Mouse (Mus musculus) ES-E14 (cell line): ENCODE measurements around the gene Lsg1. TPM values are rescaled to one million over a fixed set of nuclear protein-coding genes. Genes with fewer than 3 reads are reported as not detected.

ENCODE experiments used
- DNase-seq: peaks from one replicate; pipeline ENCODE4 v3.0.0-alpha.2; 2013; ENCODE audit warnings: low read depth, low spot score
- H3K27ac ChIP-seq: 2 replicates; pipeline ENCODE4 v1.5.1; 2012; ENCODE audit warnings: low read depth, mild to moderate bottlenecking, low read length, moderate library complexity, mixed read lengths; ENCODE audit not compliant: poor library complexity, insufficient read depth, severe bottlenecking
- H3K36me3 ChIP-seq: 2 replicates; pipeline ENCODE4 v1.6.1; 2012; ENCODE audit warnings: mild to moderate bottlenecking, low read length, moderate library complexity, mixed read lengths; ENCODE audit not compliant: control insufficient read depth, poor library complexity, insufficient read depth, severe bottlenecking
- H3K4me1 ChIP-seq, 2 experiments: fragments of 150-350 bp in 1 of 2; sonication (generic) in 1 of 2; 2 replicates each; pipeline ENCODE4 v1.6.1; 2012; ENCODE audit warnings: low read length in 2 of 2, mild to moderate bottlenecking in 1 of 2, mixed read lengths in 1 of 2; ENCODE audit not compliant: control insufficient read depth in 2 of 2, insufficient read depth in 2 of 2, poor library complexity in 1 of 2
- H3K4me3 ChIP-seq, 2 experiments: fragments of 150-350 bp in 1 of 2; sonication (generic) in 1 of 2; 2 replicates each; pipeline ENCODE4 v1.5.1; 2012; ENCODE audit warnings: low read length in 2 of 2, low read depth in 1 of 2, mild to moderate bottlenecking in 1 of 2, mixed read lengths in 1 of 2; ENCODE audit not compliant: insufficient read depth in 1 of 2, poor library complexity in 1 of 2, severe bottlenecking in 1 of 2
- H3K9ac ChIP-seq: 2 replicates; pipeline ENCODE4 v1.6.1; 2012; ENCODE audit warnings: low read depth, mild to moderate bottlenecking, low read length, mixed read lengths; ENCODE audit not compliant: poor library complexity, insufficient read depth, severe bottlenecking
- H3K9me3 ChIP-seq: fragments of 150-350 bp; sonication (generic); 2 replicates; pipeline ENCODE4 v1.6.1; 2012; ENCODE audit warnings: low read depth, mild to moderate bottlenecking, low read length; ENCODE audit not compliant: control insufficient read depth, insufficient read depth
- CHD2 ChIP-seq: IDR thresholded peaks from 2 replicates; pipeline ENCODE4 v1.6.1; 2014; ENCODE audit warnings: mild to moderate bottlenecking, low read depth, low read length, inconsistent platforms
- HCFC1 ChIP-seq: IDR thresholded peaks from 2 replicates; pipeline ENCODE4 v1.6.1; 2012; ENCODE audit warnings: low read length, inconsistent platforms, borderline replicate concordance; ENCODE audit not compliant: insufficient read depth
- MAFK ChIP-seq: IDR thresholded peaks from 2 replicates; pipeline ENCODE4 v1.6.1; 2014; ENCODE audit warnings: mild to moderate bottlenecking, low read depth, low read length, inconsistent platforms; ENCODE audit not compliant: insufficient read depth
- ZC3H11A ChIP-seq: IDR thresholded peaks from 2 replicates; pipeline ENCODE4 v1.6.1; 2012; ENCODE audit warnings: low read depth, mild to moderate bottlenecking, inconsistent platforms, low read length, borderline replicate concordance
- ZNF384 ChIP-seq: IDR thresholded peaks from 2 replicates; pipeline ENCODE4 v1.6.1; 2012; ENCODE audit warnings: low read depth, low read length, inconsistent platforms
- in situ Hi-C, 2 experiments: fragments of 600-800 bp; cut with MboI; formaldehyde crosslinking; loops; one replicate each; pipeline ENCODE4 v1.15.1; 2025; ENCODE audit warnings: low sequenced_read_pairs in 2 of 2, inconsistent platforms in 1 of 2; ENCODE audit not compliant: unreplicated experiment in 2 of 2
- total RNA-seq: library from RNA; depleted of rRNA; stranded (reverse); fragments of 300-350 nt; gene quantifications from 2 replicates; pipeline ENCODE4 v1.2.3, GENCODE M21; 2012

Gene Lsg1
- total RNA-seq, 1 experiment: 87.2 TPM

GRCm38 (mm10) chr16:30599491-30600268 is 12.3 kb upstream of the Lsg1 start, which contains the start of gene Fam43a:
Gene Fam43a (plus strand): TSS chr16:30599723.
- DNase-seq: peak; percentile 90
- Histone ChIP-seq H3K4me1 (peaks cover 15 to 34% of the 10 kb centered on the region in 2 experiments; a peak in 3 of 4 replicates), H3K27ac (no peak within 1 kb of the TSS), H3K36me3 (peaks cover 11% of the 10 kb centered on the region), H3K9ac (peak within 1 kb of the TSS; percentile 75), H3K9me3 (no peaks in the 10 kb centered on the region), H3K4me3 (peak within 1 kb of the TSS; percentile 66 to 80)
- in situ Hi-C loops: loop anchor here in 1 of 2 experiments (10.0 to 25.0 kb wide), 2 partner anchors 475 to 763 kb away; no protein-coding TSS in a partner anchor
- TF ChIP-seq MAFK (no peak), CHD2 (no peak), ZNF384 (no peak), ZC3H11A (no peak), HCFC1 (no peak)

- no peak overlapping the region for H3K4me3 ChIP-seq
- no peaks in the 10 kb centered on the region for H3K9me3 ChIP-seq
- no peak overlapping the region; the same call in 1 of the 2 replicates for H3K9ac ChIP-seq
- TF ChIP-seq ZC3H11A (peak; percentile 93; the same call in 1 of the 2 replicates), MAFK (no peak), ZNF384 (no peak)
- in situ Hi-C loops: loop anchor here in 1 of 2 experiments (10.0 to 25.0 kb wide), 2 partner anchors 478 to 765 kb away; no protein-coding TSS in a partner anchor
- peaks cover 3 to 20% of the 10 kb centered on the region in 2 experiments; a peak in 3 of 4 replicates for H3K4me1 ChIP-seq
- peak; percentile 77 for DNase-seq
- H3K36me3 ChIP-seq: peaks cover 11% of the 10 kb centered on the region
- no peak overlapping the region for H3K27ac ChIP-seq
Observed at GRCm38 (mm10) chr16:30596959-30597681, 9.7 kb upstream of the Lsg1 start.

GRCm38 (mm10) chr16:30595835-30596557 is 8.6 kb upstream of the Lsg1 start:
- TF ChIP-seq HCFC1 (no peak), CHD2 (no peak), ZNF384 (no peak), ZC3H11A (no peak), MAFK (no peak)
- DNase-seq: no peak
- H3K36me3 ChIP-seq: peaks cover 2% of the 10 kb centered on the region; the same call in 1 of the 2 replicates

GRCm38 (mm10) chr16:30595356-30595755 is 8.0 kb upstream of the Lsg1 start:
- H3K36me3 ChIP-seq: no peaks in the 10 kb centered on the region
- no peak for TF ChIP-seq MAFK
- TF ChIP-seq CHD2: no peak
- no peak for TF ChIP-seq HCFC1
- no peak for TF ChIP-seq ZNF384
- no peak for TF ChIP-seq ZC3H11A
- in situ Hi-C loops: loop anchor here in 1 of 2 experiments (10.0 to 25.0 kb wide), 2 partner anchors 479 to 767 kb away; no protein-coding TSS in a partner anchor
- H3K9me3 ChIP-seq: no peaks in the 10 kb centered on the region
- no peak overlapping the region for H3K27ac ChIP-seq
- no peak overlapping the region for H3K4me3 ChIP-seq
- peaks cover 3 to 11% of the 10 kb centered on the region in 2 experiments; a peak in 2 of 4 replicates for H3K4me1 ChIP-seq
- DNase-seq: no peak
- H3K9ac ChIP-seq: no peak overlapping the region

More at GRCm38 (mm10) chr16:30595835-30596557, 8.6 kb upstream of the Lsg1 start:
- H3K4me3 ChIP-seq: no peak overlapping the region
- no peak overlapping the region for H3K27ac ChIP-seq
- in situ Hi-C loops: loop anchor here in 1 of 2 experiments (10.0 to 25.0 kb wide), 2 partner anchors 479 to 766 kb away; no protein-coding TSS in a partner anchor
- no peak overlapping the region for H3K9ac ChIP-seq
- peaks cover 3 to 11% of the 10 kb centered on the region in 2 experiments; a peak in 2 of 4 replicates for H3K4me1 ChIP-seq
- H3K9me3 ChIP-seq: no peaks in the 10 kb centered on the region
